Mouse (Mus musculus) kidney, adult 2 months (tissue): Measurements from ENCODE around the gene Rapgef4.

Experiments
- CTCF ChIP-seq: fragments of 200-500 bp; conservative IDR thresholded peaks from 2 replicates; pipeline ENCODE4 v1.5.1; 2011; ENCODE audit warnings: low read depth, mild to moderate bottlenecking, control low read depth, low read length, moderate library complexity, mixed read lengths; ENCODE audit not compliant: insufficient read depth, insufficient read length
- POLR2A ChIP-seq: fragments of 200-500 bp; IDR thresholded peaks from one replicate; pipeline ENCODE4 v1.6.1; 2011; ENCODE audit warnings: low read depth, low read length, control low read depth

GRCm38 (mm10) chr2:72141091-72141490, 160.1 kb downstream of the Rapgef4 start:
- TF ChIP-seq CTCF (no peak), POLR2A (no peak)
